25 mouse cellular contexts compared by ENCODE assay signal in genomic region chr4:140403128-140403527, GRCm38 (mm10).
DNase-seq lines count a peak whose midpoint lies in the region; ATAC-seq and TF ChIP-seq lines count a peak whose summit lies in the region.
"Had no signal": no experiment of that assay in that cellular context is flagged by ENCODE, and none has a peak within 500 bp of the region (broad histone marks: within the 10 kb centered on the region; RNA-seq: fewer than 3 reads in every experiment).

No protein-coding gene starts in this region.

- no peak overlapping the region for H3K4me3 ChIP-seq in forebrain, embryonic 11.5 days (ENCODE audit: low read depth, low read length)
- H3K4me3 ChIP-seq in forebrain, embryonic 16.5 days (replicated peaks; ENCODE audit: low read length): no peak overlapping the region
- no peak overlapping the region for H3K4me3 ChIP-seq in hindbrain, embryonic 14.5 days (replicated peaks; ENCODE audit: low read length)
- no peak overlapping the region for H3K4me3 ChIP-seq in hindbrain, embryonic 16.5 days (ENCODE audit: low read length)
- H3K4me3 ChIP-seq in ES-E14 (ENCODE audit: insufficient read depth in 1 of 2, low read depth in 1 of 2, low read length in 2 of 2, poor library complexity in 1 of 2, severe bottlenecking in 1 of 2): no peak overlapping the region
- H3K4me3 ChIP-seq: embryonic facial prominence, embryonic 15.5 days; hindbrain, embryonic 13.5 days; kidney, embryonic 15.5 days; layer of hippocampus, adult 2 months; limb, embryonic 13.5 days; lung, embryonic 15.5 days; midbrain, embryonic 10.5 days had no signal

- no peak overlapping the region for H3K27ac ChIP-seq in forebrain, embryonic 11.5 days (ENCODE audit: low read depth, low read length)
- no peak overlapping the region for H3K27ac ChIP-seq in forebrain, embryonic 16.5 days (ENCODE audit: low read length)
- no peak overlapping the region for H3K27ac ChIP-seq in hindbrain, embryonic 14.5 days
- H3K27ac ChIP-seq in hindbrain, embryonic 16.5 days (ENCODE audit: low read depth, low read length): no peak overlapping the region
- H3K27ac ChIP-seq in ES-E14 (ENCODE audit: insufficient read depth, low read depth, low read length, poor library complexity, severe bottlenecking): no peak overlapping the region
- H3K27ac ChIP-seq: embryonic facial prominence, embryonic 15.5 days; kidney, embryonic 15.5 days; layer of hippocampus, adult 2 months; limb, embryonic 13.5 days; lung, embryonic 15.5 days; midbrain, embryonic 10.5 days had no signal

- H3K27me3 ChIP-seq in forebrain, embryonic 11.5 days (ENCODE audit: control insufficient read depth, insufficient read depth, low read length): no peaks in the 10 kb centered on the region
- no peaks in the 10 kb centered on the region for H3K27me3 ChIP-seq in forebrain, embryonic 16.5 days (replicated peaks; ENCODE audit: control insufficient read depth, insufficient read depth, low read length)
- no peaks in the 10 kb centered on the region for H3K27me3 ChIP-seq in hindbrain, embryonic 14.5 days (ENCODE audit: control insufficient read depth, insufficient read depth, low read length)
- no peaks in the 10 kb centered on the region for H3K27me3 ChIP-seq in hindbrain, embryonic 16.5 days (replicated peaks; ENCODE audit: control insufficient read depth, insufficient read depth, low read length)
- H3K27me3 ChIP-seq: embryonic facial prominence, embryonic 15.5 days; limb, embryonic 13.5 days; lung, embryonic 15.5 days had no signal

- in situ Hi-C loops in ES-E14 (cut with MboI; ENCODE audit: low sequenced_read_pairs in 2 of 2, unreplicated experiment in 2 of 2): no loop called here

- H3K9ac ChIP-seq in forebrain, embryonic 11.5 days (ENCODE audit: low read length): no peak overlapping the region
- H3K9ac ChIP-seq in forebrain, embryonic 16.5 days (replicated peaks; ENCODE audit: low read depth, low read length): no peak overlapping the region
- H3K9ac ChIP-seq in hindbrain, embryonic 14.5 days: no peak overlapping the region
- no peak overlapping the region for H3K9ac ChIP-seq in hindbrain, embryonic 16.5 days (ENCODE audit: low read depth, low read length)
- H3K9ac ChIP-seq in ES-E14 (ENCODE audit: insufficient read depth, low read depth, low read length, poor library complexity, severe bottlenecking): no peak overlapping the region; the same call in 1 of the 2 replicates
- H3K9ac ChIP-seq: embryonic facial prominence, embryonic 15.5 days; hindbrain, embryonic 13.5 days; kidney, embryonic 15.5 days; limb, embryonic 13.5 days; lung, embryonic 15.5 days had no signal

- H3K4me1 ChIP-seq in forebrain, embryonic 11.5 days (replicated peaks; ENCODE audit: control insufficient read depth, insufficient read depth, low read length): peaks cover 6% of the 10 kb centered on the region; the same call in 1 of the 2 replicates
- peaks cover 17% of the 10 kb centered on the region for H3K4me1 ChIP-seq in forebrain, embryonic 16.5 days (replicated peaks; ENCODE audit: control insufficient read depth, insufficient read depth, low read length)
- H3K4me1 ChIP-seq in hindbrain, embryonic 14.5 days (replicated peaks; ENCODE audit: control insufficient read depth, insufficient read depth, low read length): peaks cover 10% of the 10 kb centered on the region
- H3K4me1 ChIP-seq in hindbrain, embryonic 16.5 days (ENCODE audit: control insufficient read depth, insufficient read depth, low read depth, low read length): no peaks in the 10 kb centered on the region
- peaks cover 3 to 16% of the 10 kb centered on the region in 2 experiments for H3K4me1 ChIP-seq in ES-E14 (ENCODE audit: control insufficient read depth in 2 of 2, insufficient read depth in 2 of 2, low read length in 2 of 2, poor library complexity in 1 of 2)
- H3K4me1 ChIP-seq: embryonic facial prominence, embryonic 15.5 days; limb, embryonic 13.5 days; lung, embryonic 15.5 days had no signal

- H3K36me3 ChIP-seq in forebrain, embryonic 11.5 days (ENCODE audit: control insufficient read depth, insufficient read depth, low read length): no peaks in the 10 kb centered on the region
- no peaks in the 10 kb centered on the region for H3K36me3 ChIP-seq in forebrain, embryonic 16.5 days (ENCODE audit: control insufficient read depth, insufficient read depth)
- H3K36me3 ChIP-seq in hindbrain, embryonic 14.5 days (replicated peaks; ENCODE audit: control insufficient read depth, insufficient read depth): no peaks in the 10 kb centered on the region
- H3K36me3 ChIP-seq in hindbrain, embryonic 16.5 days (ENCODE audit: control insufficient read depth, insufficient read depth, low read length): no peaks in the 10 kb centered on the region
- no peaks in the 10 kb centered on the region for H3K36me3 ChIP-seq in ES-E14 (ENCODE audit: control insufficient read depth, insufficient read depth, low read length, poor library complexity, severe bottlenecking)
- H3K36me3 ChIP-seq: embryonic facial prominence, embryonic 15.5 days; hindbrain, embryonic 13.5 days; kidney, embryonic 15.5 days; limb, embryonic 13.5 days; lung, embryonic 15.5 days; midbrain, embryonic 10.5 days had no signal

- DNase-seq in forebrain, embryonic 11.5 days (ENCODE audit: low spot score): no peak
- DNase-seq in hindbrain, embryonic 14.5 days (ENCODE audit: low spot score): peak; percentile 57
- no peak for DNase-seq in ES-E14 (ENCODE audit: low read depth, low spot score)
- peak; percentile 47 for DNase-seq in embryo, embryonic 11 days
- no peak for DNase-seq in c-Kit-positive CD71-positive TER-119-positive erythroid progenitor cells, embryonic 14.5 days (ENCODE audit: low spot score)
- DNase-seq: adrenal gland, postnatal 10 days; cerebellum, adult 2 months; cerebellum, postnatal 14 days; gastrocnemius, postnatal 25 days; heart, adult 18-20 months; heart, postnatal 36 days; kidney, adult 18-20 months; kidney, postnatal 25 days; thymus, postnatal 4 days had no signal

- 0 out of 2 replicates have a peak, but pooled peaks have one; percentile 26 for ATAC-seq in forebrain, embryonic 11.5 days (replicated peaks; ENCODE audit: low FRiP score)
- no peak for ATAC-seq in forebrain, embryonic 16.5 days
- ATAC-seq in hindbrain, embryonic 14.5 days (ENCODE audit: low FRiP score): no peak
- no peak for ATAC-seq in hindbrain, embryonic 16.5 days

- H3K9me3 ChIP-seq in forebrain, embryonic 11.5 days (ENCODE audit: control insufficient read depth, low read length): no peaks in the 10 kb centered on the region
- H3K9me3 ChIP-seq in forebrain, embryonic 16.5 days (ENCODE audit: control insufficient read depth, low read length): no peaks in the 10 kb centered on the region
- H3K9me3 ChIP-seq in hindbrain, embryonic 14.5 days (ENCODE audit: control insufficient read depth, low read length): no peaks in the 10 kb centered on the region
- no peaks in the 10 kb centered on the region for H3K9me3 ChIP-seq in hindbrain, embryonic 16.5 days (ENCODE audit: control insufficient read depth, low read length)
- H3K9me3 ChIP-seq in ES-E14 (ENCODE audit: control insufficient read depth, insufficient read depth, low read depth, low read length): no peaks in the 10 kb centered on the region
- H3K9me3 ChIP-seq: embryonic facial prominence, embryonic 15.5 days; hindbrain, embryonic 13.5 days; kidney, embryonic 15.5 days; limb, embryonic 13.5 days; lung, embryonic 15.5 days; midbrain, embryonic 10.5 days had no signal

- no peak overlapping the region for H3K4me2 ChIP-seq in forebrain, embryonic 11.5 days (ENCODE audit: low read depth, low read length, severe bottlenecking)
- no peak overlapping the region for H3K4me2 ChIP-seq in forebrain, embryonic 16.5 days (ENCODE audit: low read length)
- no peak overlapping the region for H3K4me2 ChIP-seq in hindbrain, embryonic 14.5 days (replicated peaks)
- no peak overlapping the region for H3K4me2 ChIP-seq in hindbrain, embryonic 16.5 days (ENCODE audit: low read length)
- H3K4me2 ChIP-seq: embryonic facial prominence, embryonic 15.5 days; heart, embryonic 11.5 days; hindbrain, embryonic 13.5 days; kidney, embryonic 15.5 days; limb, embryonic 13.5 days; liver, embryonic 11.5 days; lung, embryonic 15.5 days had no signal

- WGBS in forebrain, embryonic 11.5 days: 36% methylated on average over 8 of the region's 8 CpGs
- 34% methylated on average over 8 of the region's 8 CpGs for WGBS in forebrain, embryonic 16.5 days
- WGBS in hindbrain, embryonic 14.5 days: 38% methylated on average over 8 of the region's 8 CpGs
- WGBS in hindbrain, embryonic 16.5 days: 46% methylated on average over 8 of the region's 8 CpGs

TF ChIP-seq in ES-E14, 5 proteins besides CTCF, POLR2A, EP300 and RAD21:
- TF ChIP-seq MAFK (IDR thresholded peaks at IDR 0.05; ENCODE audit: insufficient read depth, low read depth, low read length): no peak
- TF ChIP-seq ZC3H11A (IDR thresholded peaks at IDR 0.05; ENCODE audit: borderline replicate concordance, low read depth, low read length): no peak
- peak; percentile 88 for TF ChIP-seq HCFC1 (IDR thresholded peaks at IDR 0.05; ENCODE audit: borderline replicate concordance, insufficient read depth, low read length)
- TF ChIP-seq CHD2 (IDR thresholded peaks at IDR 0.05; ENCODE audit: low read depth, low read length): no peak
TF ChIP-seq in ES-E14: peak in this region for 1.

Comparison
In these comparisons a context has a peak if more than half of its experiments do, and no peak if none do; other contexts are left out.
1. DNase-seq: peak in hindbrain, embryonic 14.5 days (single experiment) and embryo, embryonic 11 days (single experiment); none in forebrain, embryonic 11.5 days (single experiment), ES-E14 (single experiment) and c-Kit-positive CD71-positive TER-119-positive erythroid progenitor cells, embryonic 14.5 days (single experiment).